ENCODE assay signal across 8 mouse cellular contexts in genomic region chr11:118427986-118428385, GRCm38 (mm10). TPM values are rescaled to one million over a fixed set of nuclear protein-coding genes. Genes with fewer than 3 reads are reported as not detected.
DNase-seq lines count a peak whose midpoint lies in the region; ATAC-seq and TF ChIP-seq lines count a peak whose summit lies in the region.

C1qtnf1 (plus strand) TSS chr11:118428203.

- H3K36me3 ChIP-seq in forebrain, embryonic 16.5 days (ENCODE audit: control insufficient read depth, insufficient read depth): no peaks in the 10 kb centered on the region
- H3K36me3 ChIP-seq in hindbrain, embryonic 15.5 days: no peaks in the 10 kb centered on the region
- no peaks in the 10 kb centered on the region for H3K36me3 ChIP-seq in midbrain, postnatal 0 days (ENCODE audit: insufficient read depth, low read length)

- ATAC-seq in cerebellum, adult (ENCODE audit: insufficient number of reproducible peaks, low FRiP score, low TSS enrichment): no peak
- ATAC-seq in forebrain, embryonic 16.5 days: no peak
- ATAC-seq in hindbrain, embryonic 15.5 days (ENCODE audit: low FRiP score, low read depth): no peak
- ATAC-seq in midbrain, postnatal 0 days (ENCODE audit: low FRiP score): no peak
- no peak for ATAC-seq in inflammation-experienced regulatory T-cells, adult 6 months

- WGBS in forebrain, embryonic 16.5 days: 1% methylated on average over 8 of the region's 8 CpGs
- WGBS in hindbrain, embryonic 15.5 days: 5% methylated on average over 8 of the region's 8 CpGs
- WGBS in midbrain, postnatal 0 days: 2% methylated on average over 8 of the region's 8 CpGs

- no peak within 1 kb of the TSS; the same call in 1 of the 2 replicates for H3K9ac ChIP-seq in forebrain, embryonic 16.5 days (replicated peaks; ENCODE audit: low read depth, low read length)
- peak within 1 kb of the TSS; percentile 9; the same call in 1 of the 2 replicates for H3K9ac ChIP-seq in hindbrain, embryonic 15.5 days
- H3K9ac ChIP-seq in midbrain, postnatal 0 days (replicated peaks; ENCODE audit: low read length, poor library complexity, severe bottlenecking): peak within 1 kb of the TSS; percentile 46; the same call in 1 of the 2 replicates

- peaks cover 40% of the 10 kb centered on the region for H3K4me1 ChIP-seq in forebrain, embryonic 16.5 days (replicated peaks; ENCODE audit: control insufficient read depth, insufficient read depth, low read length)
- peaks cover 52% of the 10 kb centered on the region for H3K4me1 ChIP-seq in hindbrain, embryonic 15.5 days (replicated peaks)
- peaks cover 10% of the 10 kb centered on the region for H3K4me1 ChIP-seq in midbrain, postnatal 0 days (ENCODE audit: insufficient read depth, low read length)

- no peak within 1 kb of the TSS for H3K27ac ChIP-seq in forebrain, embryonic 16.5 days (ENCODE audit: low read length)
- peak within 1 kb of the TSS; percentile 65 for H3K27ac ChIP-seq in hindbrain, embryonic 15.5 days (replicated peaks)
- 0 out of 2 replicates have a peak within 1 kb of the TSS, but pooled peaks have one; percentile 18 for H3K27ac ChIP-seq in midbrain, postnatal 0 days (ENCODE audit: low read depth, low read length)

- peak; percentile 16; the same call in 1 of the 2 replicates for TF ChIP-seq CTCF in midbrain, postnatal 0 days (IDR thresholded peaks at IDR 0.05)

- H3K27me3 ChIP-seq in forebrain, embryonic 16.5 days (replicated peaks; ENCODE audit: control insufficient read depth, insufficient read depth, low read length): no peaks in the 10 kb centered on the region
- 0 out of 2 replicates have a peak, but pooled peaks cover 5% of the 10 kb centered on the region for H3K27me3 ChIP-seq in hindbrain, embryonic 15.5 days
- H3K27me3 ChIP-seq in midbrain, postnatal 0 days (ENCODE audit: insufficient read depth, low read length): no peaks in the 10 kb centered on the region

- peak within 1 kb of the TSS; percentile 25 for H3K4me2 ChIP-seq in forebrain, embryonic 16.5 days (ENCODE audit: low read length)
- H3K4me2 ChIP-seq in hindbrain, embryonic 15.5 days: peak within 1 kb of the TSS; percentile 49
- H3K4me2 ChIP-seq in midbrain, postnatal 0 days (ENCODE audit: low read depth, low read length, poor library complexity, severe bottlenecking): peak within 1 kb of the TSS; percentile 42

- DNase-seq in cerebellum, postnatal 10 days: peak; percentile 40 to 49
- DNase-seq in NIH3T3 (ENCODE audit: low read depth): peak; percentile 59
- DNase-seq in midbrain, postnatal 0 days (ENCODE audit: low spot score): peak; percentile 51
- no peak for DNase-seq in right cerebral cortex, postnatal 4 days

- peak within 1 kb of the TSS; percentile 18 for H3K4me3 ChIP-seq in forebrain, embryonic 16.5 days (replicated peaks; ENCODE audit: low read length)
- H3K4me3 ChIP-seq in hindbrain, embryonic 15.5 days: peak within 1 kb of the TSS; percentile 31
- peak within 1 kb of the TSS; percentile 26 for H3K4me3 ChIP-seq in midbrain, postnatal 0 days (ENCODE audit: low read depth, low read length)

- H3K9me3 ChIP-seq in forebrain, embryonic 16.5 days (ENCODE audit: control insufficient read depth, low read length): no peaks in the 10 kb centered on the region
- H3K9me3 ChIP-seq in hindbrain, embryonic 15.5 days: no peaks in the 10 kb centered on the region
- H3K9me3 ChIP-seq in midbrain, postnatal 0 days (ENCODE audit: low read length): no peaks in the 10 kb centered on the region

RNA-seq across cellular contexts. Expression of gene C1qtnf1, which starts in this region (rescaled TPM):
- 3.2 and 3.3 TPM in 2 replicates for polyA plus RNA-seq in forebrain, embryonic 16.5 days (2015; fragmentation: Nextera tagmentation; extraction: Ambion mirVana)
- 5.1 and 5.3 TPM in 2 replicates for polyA plus RNA-seq in hindbrain, embryonic 15.5 days (2015; fragmentation: Nextera tagmentation; extraction: Ambion mirVana)
- total RNA-seq in midbrain, postnatal 0 days (2014; rRNA removed): 7.8 and 8.7 TPM in 2 replicates
- polyA plus RNA-seq in midbrain, postnatal 0 days (2015; fragmentation: Nextera tagmentation; extraction: Ambion mirVana): 5.2 and 5.5 TPM in 2 replicates
- polyA plus RNA-seq in inflammation-experienced regulatory T-cells, adult 6 months (2017; shearing (Covaris generic)): not detected
